Mouse (Mus musculus) CH12.LX (cell line): ENCODE data around the gene Ctsc.

Experiments
- CHD1 ChIP-seq: IDR thresholded peaks from 2 replicates; pipeline ENCODE4 v1.6.1; 2012; ENCODE audit warnings: low read depth, low read length, improper control_type of control experiment, inconsistent platforms
- CTCF ChIP-seq, 2 experiments: IDR thresholded peaks in 1 of 2; conservative IDR thresholded peaks in 1 of 2; 2 replicates each; pipeline ENCODE4 v1.5.1; 2011 to 2012; ENCODE audit warnings: low read depth in 2 of 2, low read length in 2 of 2, improper control_type of control experiment in 1 of 2, inconsistent platforms in 1 of 2, mild to moderate bottlenecking in 1 of 2, moderate library complexity in 1 of 2
- EP300 ChIP-seq: IDR thresholded peaks from 2 replicates; pipeline ENCODE4 v1.6.1; 2011; ENCODE audit warnings: low read length, improper control_type of control experiment
- ETS1 ChIP-seq: conservative IDR thresholded peaks from 2 replicates; pipeline ENCODE4 v1.6.1; 2012; ENCODE audit warnings: low read depth, mild to moderate bottlenecking, inconsistent platforms, low read length, improper control_type of control experiment, moderate library complexity
- GABPA ChIP-seq: IDR thresholded peaks from 2 replicates; pipeline ENCODE4 v1.6.1; 2012; ENCODE audit warnings: low read depth, low read length, improper control_type of control experiment, inconsistent platforms; ENCODE audit not compliant: insufficient replicate concordance
- HCFC1 ChIP-seq: IDR thresholded peaks from 2 replicates; pipeline ENCODE4 v1.6.1; 2012; ENCODE audit warnings: low read depth, mild to moderate bottlenecking, inconsistent platforms, low read length, improper control_type of control experiment
- KAT2A ChIP-seq: IDR thresholded peaks from 2 replicates; pipeline ENCODE4 v1.6.1; 2012; ENCODE audit warnings: low read length, improper control_type of control experiment, inconsistent platforms; ENCODE audit not compliant: insufficient replicate concordance
- MXI1 ChIP-seq: IDR thresholded peaks from 2 replicates; pipeline ENCODE4 v1.6.1; 2011; ENCODE audit warnings: mild to moderate bottlenecking, low read depth, low read length, improper control_type of control experiment
- POLR2A ChIP-seq: IDR thresholded peaks from 2 replicates; pipeline ENCODE4 v1.6.1; 2011; ENCODE audit warnings: low read depth, mild to moderate bottlenecking, improper control_type of control experiment, low read length
- SMC3 ChIP-seq: IDR thresholded peaks from 2 replicates; pipeline ENCODE4 v1.6.1; 2011; ENCODE audit warnings: low read depth, low read length, improper control_type of control experiment
- TBP ChIP-seq: conservative IDR thresholded peaks from 2 replicates; pipeline ENCODE4 v1.6.1; 2011; ENCODE audit warnings: low read depth, low read length, improper control_type of control experiment
- TCF12 ChIP-seq: IDR thresholded peaks from 2 replicates; pipeline ENCODE4 v1.6.1; 2014; ENCODE audit warnings: low read depth, mild to moderate bottlenecking, inconsistent platforms, low read length, improper control_type of control experiment
- USF2 ChIP-seq: conservative IDR thresholded peaks from 2 replicates; pipeline ENCODE4 v1.6.1; 2011; ENCODE audit warnings: low read depth, low read length, improper control_type of control experiment

DNA sequence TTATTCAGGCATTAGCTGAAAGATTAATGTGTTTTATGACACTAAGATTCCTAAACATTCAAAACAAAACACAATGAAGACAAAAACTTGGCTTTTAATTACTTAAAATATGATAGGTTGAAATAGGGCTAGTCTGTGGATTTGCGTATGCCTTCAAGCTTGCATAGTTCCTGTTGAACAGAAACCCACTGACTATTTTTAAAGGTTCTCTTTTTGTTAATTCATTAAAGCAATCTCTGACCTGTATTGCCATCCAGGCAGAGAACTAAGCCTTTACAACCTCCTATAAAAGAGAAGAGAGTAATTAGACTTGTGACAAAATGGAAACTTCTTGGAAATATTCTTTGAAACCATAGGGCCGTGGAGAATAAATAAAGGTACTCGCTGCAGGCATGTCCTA, 7.4 kb downstream of the Ctsc start:
- no peak for TF ChIP-seq TCF12
- TF ChIP-seq CTCF (conservative IDR thresholded peaks at IDR 0.05 in 1 of 2, IDR thresholded peaks at IDR 0.05 in 1 of 2; ENCODE audit: low read depth in 2 of 2, low read length in 2 of 2) = no peak
- TF ChIP-seq POLR2A = no peak
- TF ChIP-seq GABPA = no peak
- no peak for TF ChIP-seq EP300
- TF ChIP-seq MXI1 = no peak
- TF ChIP-seq SMC3 = no peak
- TF ChIP-seq USF2 = no peak
- no peak for TF ChIP-seq TBP
- TF ChIP-seq CHD1 = no peak
- TF ChIP-seq HCFC1 = no peak
- no peak for TF ChIP-seq KAT2A
- no peak for TF ChIP-seq ETS1
